Mouse (Mus musculus): Measurements from ENCODE around the gene Vps41.

DNA sequence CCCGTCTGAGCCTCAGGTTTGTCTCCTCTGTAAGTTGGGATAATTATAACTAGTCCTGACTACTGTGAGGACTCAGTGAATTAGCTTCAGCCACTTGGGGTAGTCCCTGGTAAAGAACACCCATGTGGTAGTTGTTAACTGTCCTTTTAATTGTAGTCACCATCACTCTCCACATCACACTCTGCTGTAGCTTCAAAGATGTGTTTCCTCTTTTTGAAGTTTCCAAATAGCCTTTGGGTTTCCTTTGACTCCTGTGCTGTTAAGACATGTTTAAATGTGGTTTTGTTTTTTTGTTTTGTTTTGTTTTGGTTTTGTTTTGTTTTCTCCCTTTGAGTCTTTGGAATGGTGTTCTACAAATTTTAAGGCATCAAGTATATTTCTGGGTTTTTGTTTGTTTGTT is 68.6 kb downstream of the Vps41 start:
- TF ChIP-seq POLR2A (IDR thresholded peaks at IDR 0.05; ENCODE audit: insufficient read depth, low read length) (no peak), CTCF (IDR thresholded peaks at IDR 0.05; ENCODE audit: low read depth, low read length) (no peak), EP300 (IDR thresholded peaks at IDR 0.05; ENCODE audit: insufficient read depth, low read depth, low read length) (no peak)

Data from ES-Bruce4 (cell line).